Mouse (Mus musculus) right cerebral cortex, adult 18-20 months (tissue): ENCODE data around the gene Mycs.

Experiments
- DNase-seq: peaks from one replicate; pipeline ENCODE4 v3.0.0; 2022; ENCODE audit warnings: mixed read lengths

Mycs gene

DNA sequence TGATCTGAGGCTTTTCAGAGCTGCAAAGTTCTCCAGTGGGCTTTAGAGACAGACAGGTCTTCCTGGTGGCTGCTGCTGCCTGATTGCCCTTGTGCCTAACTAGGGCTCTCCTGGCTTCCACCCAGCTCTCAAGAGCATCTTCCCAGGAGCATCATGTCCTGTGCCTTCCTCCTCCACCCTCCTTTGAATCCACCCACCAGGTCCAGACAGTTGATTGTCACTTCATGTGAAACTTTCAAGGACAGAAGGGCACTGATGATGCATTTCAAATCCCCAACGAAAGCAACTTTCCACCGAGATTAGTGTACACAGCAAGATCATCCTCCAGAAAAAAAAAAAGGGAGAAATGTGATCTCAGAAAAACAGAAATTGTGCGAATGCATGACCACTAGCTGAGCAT is at the start of gene Mycs:
Mycs (minus strand) TSS at position 101 of the 400 bp plus-strand sequence.
- DNase-seq, result no peak

DNA sequence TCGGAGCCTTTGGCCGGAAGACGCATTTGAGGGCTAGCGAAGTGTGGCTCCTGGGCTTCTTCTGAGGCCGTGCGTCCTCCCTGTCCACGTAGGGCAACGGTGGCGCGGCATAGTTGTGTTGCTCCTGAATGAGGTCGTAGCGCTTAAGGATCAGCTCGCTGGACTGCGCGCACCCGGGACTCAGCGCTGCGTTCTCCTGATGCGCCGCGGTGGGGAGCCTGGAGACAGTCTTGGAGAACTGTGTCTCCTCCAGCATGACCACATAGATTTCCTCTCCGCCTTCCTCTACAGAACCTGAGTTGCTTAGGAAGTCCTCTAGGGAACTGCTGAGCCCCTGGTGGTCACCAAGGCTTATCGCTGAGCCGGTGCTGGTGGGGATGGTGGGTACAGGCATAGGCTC is 1.0 kb downstream of the Mycs start:
- DNase-seq, result peak; percentile 12
